Mouse (Mus musculus) kidney, postnatal 36 days (tissue): ENCODE measurements around the gene Lpp.

ENCODE experiments used
- DNase-seq, 2 experiments: peaks; one replicate each; pipeline ENCODE4 v3.0.0; 2021 to 2022; ENCODE audit warnings: mixed read lengths in 2 of 2

The Lpp gene

GRCm38 (mm10) chr16:24819127-24819526 lies 425.8 kb downstream of the Lpp start:
- DNase-seq = peak in 1 of 2 experiments; percentile 14

DNA sequence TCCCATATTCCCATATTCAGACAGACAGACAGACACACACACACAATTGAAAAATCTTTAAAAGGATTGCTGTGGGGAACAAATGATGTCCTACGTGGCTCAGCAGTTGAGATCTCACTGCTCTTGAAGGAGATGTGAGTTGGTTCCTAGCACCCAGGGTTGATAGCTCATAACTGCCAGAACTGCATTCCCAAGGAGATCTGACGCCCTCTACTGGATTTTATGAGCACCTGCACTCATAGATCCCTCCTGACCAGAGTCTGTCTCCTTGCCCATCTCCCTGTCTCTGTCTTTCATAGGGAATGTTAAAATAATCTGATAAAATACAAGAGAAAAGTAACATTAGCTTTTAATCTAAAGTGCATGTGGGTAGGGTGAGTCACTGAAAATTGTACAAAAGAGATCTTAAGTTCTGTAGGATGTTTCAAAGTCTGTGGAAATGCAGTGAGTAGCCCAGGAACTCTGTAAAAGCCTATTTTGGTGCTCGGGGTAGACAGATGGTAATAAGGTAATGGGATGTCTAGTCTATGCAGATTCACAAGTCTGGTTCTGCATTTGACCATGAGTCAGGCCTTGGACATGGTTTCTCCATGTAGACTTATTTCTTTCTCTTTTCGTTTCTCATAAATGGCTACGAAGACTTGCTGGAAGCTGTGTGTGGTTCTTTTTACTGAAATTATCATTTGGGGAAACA lies 429.0 kb downstream of the Lpp start:
- no peak for DNase-seq

DNA sequence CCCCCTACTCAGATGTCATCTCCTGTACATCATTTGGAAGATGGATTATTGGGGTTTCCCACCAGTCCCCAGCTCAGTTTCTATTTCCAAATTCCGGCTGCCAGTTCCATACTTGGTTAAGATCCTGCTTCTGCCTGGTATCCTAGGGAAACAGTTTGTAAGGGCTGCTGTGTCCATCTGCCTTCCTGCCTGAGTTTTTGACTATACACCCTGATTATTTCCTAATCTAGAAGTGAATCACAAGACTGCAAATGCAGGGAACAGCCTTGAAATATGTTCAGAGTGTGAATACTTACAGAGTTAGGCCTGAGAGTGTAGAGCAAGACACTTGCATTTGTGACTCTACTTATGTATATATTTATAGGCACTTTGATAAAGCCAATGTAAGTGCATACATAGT lies 429.6 kb downstream of the Lpp start:
- no peak for DNase-seq

DNA sequence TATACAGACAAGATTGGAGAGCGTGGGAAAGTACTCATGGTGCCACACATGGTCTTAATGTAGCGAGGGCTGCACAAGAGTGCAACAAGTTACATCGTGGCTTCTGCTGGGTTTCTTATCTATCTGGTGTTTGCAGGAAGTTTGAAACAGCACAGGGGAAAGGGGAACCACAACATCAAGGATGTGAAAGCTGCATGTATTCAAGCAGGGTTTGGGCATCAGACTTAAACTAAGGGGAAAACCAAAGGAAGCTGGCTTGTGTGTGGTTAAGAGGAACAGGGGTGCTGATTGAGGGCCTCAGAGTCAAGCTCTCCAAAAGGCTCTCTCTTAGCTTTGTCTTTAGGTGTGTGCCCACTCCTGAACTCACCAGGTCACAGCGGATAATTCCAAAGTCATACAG lies 433.1 kb downstream of the Lpp start:
- DNase-seq = no peak

GRCm38 (mm10) chr16:24828207-24828803 lies 435.0 kb downstream of the Lpp start:
- DNase-seq = no peak

DNA sequence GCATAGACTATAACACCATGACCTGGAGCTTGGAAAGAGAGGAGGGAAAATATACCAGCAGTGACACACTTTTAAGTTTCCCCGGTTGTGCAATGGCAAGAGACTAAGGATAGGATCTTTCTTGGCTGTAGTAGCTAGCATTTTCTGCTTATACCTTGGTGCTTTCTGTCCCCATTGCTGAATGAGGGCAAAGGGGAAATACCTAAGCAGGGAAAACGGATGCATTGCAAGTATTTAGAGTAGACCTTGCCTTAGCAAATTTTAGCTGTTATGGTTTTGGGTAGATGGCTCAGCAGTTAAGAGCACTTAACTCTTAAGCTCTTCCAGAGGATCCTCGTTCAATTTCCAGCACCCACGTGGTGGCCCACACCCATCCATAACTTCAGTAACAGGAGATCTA lies 436.6 kb downstream of the Lpp start:
- DNase-seq = no peak

- no peak for DNase-seq
These were observed 437.6 kb downstream of the Lpp start for GRCm38 (mm10) chr16:24830939-24831338.

DNA sequence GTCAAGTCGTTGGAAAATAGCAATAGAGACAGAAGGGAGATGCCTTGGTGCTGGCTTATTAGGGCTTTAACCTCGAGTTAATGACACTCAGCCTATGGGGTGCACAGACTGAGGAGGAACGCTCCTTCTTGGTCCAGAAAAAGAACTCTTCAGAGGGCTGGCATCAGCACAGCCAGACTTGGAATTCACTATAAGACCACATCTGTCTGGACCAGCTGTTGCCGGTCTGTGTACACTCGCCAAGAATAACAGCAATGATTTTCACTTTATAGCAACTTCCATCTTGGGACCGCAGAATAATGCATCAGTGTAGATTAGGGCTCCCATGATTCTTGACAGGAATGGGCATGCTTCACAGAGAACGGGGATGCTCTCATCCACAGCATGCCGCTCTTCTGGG lies 439.9 kb downstream of the Lpp start:
- DNase-seq = no peak

DNA sequence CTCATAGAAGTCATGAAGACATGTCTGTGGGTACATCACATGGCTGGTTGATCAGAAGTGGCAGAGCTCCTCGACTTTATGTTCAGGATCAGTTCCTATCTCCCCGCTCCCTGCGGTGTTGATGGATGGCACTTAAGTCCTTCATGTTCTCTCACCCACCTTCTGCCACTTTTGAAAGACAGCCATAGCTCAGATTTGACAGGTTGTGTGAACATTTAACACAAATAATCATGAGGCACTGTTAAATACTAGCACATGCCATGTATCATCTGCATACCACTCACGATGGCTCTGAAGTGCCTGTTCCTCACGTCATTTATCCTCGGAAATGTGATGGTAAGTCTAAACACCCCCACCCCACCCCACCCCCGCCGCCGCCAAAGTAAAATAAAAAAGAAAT lies 441.2 kb downstream of the Lpp start:
- DNase-seq = no peak

- DNase-seq = no peak
These were observed 443.2 kb downstream of the Lpp start for GRCm38 (mm10) chr16:24836550-24836949.

DNA sequence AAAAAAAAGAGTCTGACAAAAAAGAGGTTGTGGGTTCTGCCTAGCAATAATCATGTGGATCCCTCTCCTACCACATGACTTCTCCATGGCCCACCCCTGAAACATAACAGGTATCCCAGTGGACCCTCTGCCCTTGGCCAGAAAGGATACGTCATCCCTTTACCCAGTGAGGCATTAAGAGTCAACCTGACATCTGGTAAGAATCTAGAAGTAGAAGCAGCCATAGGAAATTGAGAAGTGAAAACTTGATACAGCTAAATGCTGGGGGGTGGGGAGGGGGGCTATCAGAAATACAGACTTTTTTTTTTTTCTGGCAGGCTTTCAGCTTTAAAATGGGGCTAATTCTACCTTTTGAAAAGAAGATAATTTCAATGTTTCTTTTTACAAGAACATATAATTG lies 445.7 kb downstream of the Lpp start:
- no peak for DNase-seq

GRCm38 (mm10) chr16:24840073-24840472 lies 446.8 kb downstream of the Lpp start:
- no peak for DNase-seq

GRCm38 (mm10) chr16:24846141-24846540 lies 452.8 kb downstream of the Lpp start:
- peak; percentile 56 to 75 for DNase-seq

DNA sequence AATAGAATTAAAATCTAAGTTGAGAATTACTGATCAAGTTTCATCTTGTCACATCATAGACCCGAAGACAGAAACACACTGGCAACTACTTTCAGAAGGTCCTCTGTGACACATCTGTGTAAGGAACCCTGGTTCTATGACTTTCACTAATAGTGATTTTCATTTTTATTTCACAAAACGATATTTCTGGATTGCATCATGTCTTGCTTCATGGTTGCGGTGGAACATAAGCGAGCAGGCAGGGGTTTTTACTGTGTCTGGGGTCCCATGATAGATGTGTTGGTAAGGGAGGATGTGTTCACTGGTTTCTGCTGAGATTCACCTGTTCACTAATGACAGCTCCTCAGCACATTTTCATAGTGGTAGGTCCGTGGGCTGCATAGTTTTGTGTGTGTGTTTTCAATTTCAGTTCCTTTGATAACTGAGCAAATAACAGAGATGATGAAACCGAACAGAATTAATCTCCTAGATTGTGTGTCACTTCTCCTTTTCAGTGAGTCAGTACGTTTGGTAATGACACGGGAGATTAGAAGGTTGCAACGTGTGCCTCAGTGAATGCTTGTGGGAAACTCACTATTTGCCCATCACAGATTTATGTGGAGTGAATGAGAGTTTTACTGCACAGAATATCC lies 466.3 kb downstream of the Lpp start:
- DNase-seq = no peak

DNA sequence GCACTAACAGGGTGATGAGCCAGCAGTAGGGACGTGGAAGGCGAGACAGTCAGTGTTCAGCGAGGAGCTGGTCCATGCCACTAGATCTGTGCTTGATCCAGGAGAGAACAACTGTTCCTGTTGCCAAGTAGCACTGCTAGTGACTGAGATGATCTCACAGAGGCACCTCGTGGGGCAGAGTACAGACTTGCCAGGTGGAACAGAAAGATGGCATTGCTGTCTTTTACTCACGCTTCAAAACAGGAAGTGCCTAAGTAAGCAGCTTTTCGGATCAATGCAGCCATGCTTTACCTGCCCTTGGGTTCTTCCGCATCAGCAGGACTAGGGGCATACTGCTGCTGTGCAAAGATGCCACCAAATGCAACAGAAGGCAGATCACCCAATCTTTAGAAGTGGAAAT lies 467.1 kb downstream of the Lpp start:
- DNase-seq = peak; percentile 16 to 17

DNA sequence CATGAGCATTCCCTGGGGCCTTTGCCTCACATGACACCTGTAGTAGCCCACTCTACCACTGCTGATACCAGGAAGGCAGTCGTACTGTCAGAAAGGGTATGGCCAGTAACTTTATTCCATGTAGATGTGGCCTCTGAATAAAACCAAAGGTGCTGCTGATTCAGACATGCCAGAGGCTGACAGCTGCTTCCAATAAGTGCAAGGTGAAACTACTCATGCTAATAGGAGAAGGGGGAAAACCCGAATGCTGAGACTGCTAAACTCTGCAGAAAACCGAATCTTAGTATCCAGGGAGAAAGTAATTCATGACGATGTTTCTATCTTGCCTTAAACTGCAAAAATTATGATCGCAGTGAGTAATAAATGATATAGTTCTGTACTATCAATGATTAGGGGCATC lies 468.1 kb downstream of the Lpp start:
- no peak for DNase-seq

- peak; percentile 66 to 75 for DNase-seq
These were observed 480.9 kb downstream of the Lpp start for GRCm38 (mm10) chr16:24874235-24874634.

- DNase-seq = no peak
These were observed 482.4 kb downstream of the Lpp start for GRCm38 (mm10) chr16:24875661-24876060.

DNA sequence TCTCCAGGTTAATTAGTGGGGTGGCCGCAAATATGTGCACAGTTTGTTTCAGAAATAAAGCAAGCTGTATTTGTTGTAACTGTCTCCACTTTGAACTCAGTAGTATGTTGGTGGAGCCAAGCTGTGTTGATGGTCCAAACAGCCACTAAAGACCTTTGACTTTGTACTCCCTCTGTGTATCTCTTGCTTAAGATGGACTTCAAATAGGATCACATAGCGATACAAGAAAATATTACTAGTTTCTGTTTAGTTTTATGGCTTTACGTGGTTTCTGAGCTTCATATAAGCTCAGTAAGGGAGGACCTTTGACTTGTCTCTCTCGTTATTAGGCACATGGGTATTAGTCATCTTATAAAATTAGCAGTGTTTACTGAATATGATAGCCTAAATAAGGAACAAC lies 485.7 kb downstream of the Lpp start:
- DNase-seq = no peak

DNA sequence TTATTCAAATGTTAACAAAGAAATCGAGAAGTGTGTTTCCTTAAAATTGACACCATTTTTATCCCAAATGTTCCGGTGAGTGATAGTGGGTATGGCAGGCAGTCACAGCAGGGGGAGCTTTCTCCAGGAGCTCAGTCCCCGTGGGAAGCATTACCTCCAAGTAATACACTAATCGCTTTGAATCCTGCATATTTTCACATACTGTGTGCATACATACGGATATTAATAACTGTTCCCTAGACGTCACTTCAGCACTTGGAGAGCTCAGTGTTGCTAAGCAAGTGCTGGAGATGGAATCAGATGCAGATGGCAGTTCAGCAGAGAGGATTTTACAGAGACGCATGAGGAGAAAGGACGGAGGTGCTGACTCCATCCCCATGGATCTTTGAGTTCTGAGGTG lies 487.4 kb downstream of the Lpp start:
- DNase-seq = no peak

- DNase-seq = no peak
These were observed 488.9 kb downstream of the Lpp start for GRCm38 (mm10) chr16:24881981-24882775.

GRCm38 (mm10) chr16:24884017-24884416 lies 490.7 kb downstream of the Lpp start:
- DNase-seq = no peak

DNA sequence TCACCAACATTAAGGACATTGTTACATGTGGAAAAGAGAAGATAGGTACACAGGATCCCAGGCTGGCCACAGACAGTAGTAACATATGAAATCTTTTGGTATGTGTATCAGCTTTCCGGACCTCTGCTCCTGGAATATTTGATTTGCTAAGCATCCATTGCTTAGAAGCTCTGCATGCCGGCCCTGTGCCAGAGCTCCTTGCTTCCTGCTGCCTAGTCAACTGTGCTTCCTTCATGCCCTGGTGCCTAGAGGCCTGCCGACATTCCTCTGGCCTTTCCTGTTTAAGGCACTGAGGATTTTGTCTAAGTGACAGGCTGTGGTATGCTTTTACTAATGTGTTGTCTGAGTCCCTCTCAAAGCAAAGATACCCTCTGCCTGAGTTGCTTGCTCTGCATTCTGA lies 493.0 kb downstream of the Lpp start:
- DNase-seq = peak; percentile 73 to 78

- DNase-seq = no peak
These were observed 493.6 kb downstream of the Lpp start for GRCm38 (mm10) chr16:24886943-24887342.
